Mouse (Mus musculus) megakaryocyte, embryonic 14.5 days (primary cell): ENCODE data around the gene Spata2l.

Experiments
- FLI1 ChIP-seq: IDR thresholded peaks from 2 replicates; pipeline ENCODE4 v1.6.1; 2012; ENCODE audit warnings: low read length, inconsistent platforms, mixed read lengths
- GATA1 ChIP-seq: IDR thresholded peaks from 3 replicates; pipeline ENCODE4 v1.6.1; 2012; ENCODE audit warnings: mixed read lengths, low read length, inconsistent platforms, borderline replicate concordance

DNA sequence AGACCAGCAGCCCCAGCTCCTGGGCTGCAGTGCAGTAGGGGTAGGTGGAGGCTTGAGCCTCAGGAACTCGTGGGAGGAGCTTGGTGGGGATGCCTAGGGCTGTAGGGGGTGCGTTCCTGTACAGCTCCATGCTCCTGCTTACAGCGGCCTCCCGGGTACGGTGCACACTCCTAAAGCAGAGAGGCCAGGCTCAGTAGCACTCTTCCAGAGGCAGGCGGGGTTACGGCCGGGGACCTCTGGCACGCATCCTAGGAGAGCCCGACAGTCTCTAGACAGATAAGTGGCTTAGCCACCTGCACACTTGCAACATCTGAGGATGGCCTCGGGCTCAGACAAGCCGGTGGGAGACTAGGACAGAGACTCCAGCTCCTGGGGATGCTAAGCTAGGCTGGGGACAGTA is 9.5 kb upstream of the Spata2l start:
- TF ChIP-seq GATA1: no peak
- no peak for TF ChIP-seq FLI1
